In the genomic region with DNA sequence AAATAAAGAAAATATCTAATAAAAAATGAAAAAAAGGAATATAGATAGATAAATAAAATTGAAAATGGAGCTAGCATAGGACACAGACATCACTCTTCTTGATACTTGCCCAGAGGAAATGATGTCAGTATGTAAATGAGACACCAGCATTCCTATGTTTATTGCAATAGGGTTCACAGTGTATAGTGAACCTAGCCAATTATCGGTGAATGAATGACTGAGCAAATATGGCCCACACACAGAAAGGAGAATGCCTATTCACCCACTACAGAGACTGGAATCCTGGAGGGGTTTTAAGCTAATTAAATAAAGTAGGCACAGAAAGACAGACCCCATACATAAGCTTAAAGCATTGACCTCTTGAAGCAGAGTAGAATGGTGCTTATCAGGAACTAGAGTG, we compare ENCODE assay signal across 28 mouse cellular contexts.
"Had no signal": no experiment of that assay in that cellular context is flagged by ENCODE, and none has a peak within 500 bp of the region (broad histone marks: within the 10 kb centered on the region; RNA-seq: fewer than 3 reads in every experiment).

No protein-coding gene starts in this region.

- DNase-seq: gastrocnemius, postnatal 10 days; gastrocnemius, postnatal 25 days; heart, adult 18-20 months; heart, postnatal 10 days; heart, postnatal 4 days; kidney, adult 11 months; kidney, adult 2 months; kidney, adult 9 months; kidney, postnatal 14 days; kidney, postnatal 36 days; layer of hippocampus, adult 9-11 months; layer of hippocampus, postnatal 36 days; liver; liver, embryonic 13.5 days; liver, postnatal 0 days had no signal

- H3K4me1 ChIP-seq: heart, embryonic 10.5 days; heart, embryonic 12.5 days; hindbrain, embryonic 10.5 days; hindbrain, embryonic 12.5 days; kidney, embryonic 15.5 days; limb, embryonic 10.5 days; limb, embryonic 12.5 days; liver, embryonic 13.5 days; liver, embryonic 15.5 days had no signal

- H3K27me3 ChIP-seq: heart, embryonic 12.5 days; hindbrain, embryonic 12.5 days; kidney, embryonic 15.5 days; limb, embryonic 12.5 days; liver, embryonic 13.5 days; liver, embryonic 15.5 days had no signal

- H3K9ac ChIP-seq: heart, embryonic 12.5 days; hindbrain, embryonic 12.5 days; hindbrain, embryonic 14.5 days; kidney, embryonic 15.5 days; limb, embryonic 12.5 days; liver, embryonic 13.5 days; liver, embryonic 15.5 days; liver, postnatal 0 days had no signal

- H3K4me3 ChIP-seq: heart, embryonic 10.5 days; heart, embryonic 12.5 days; hindbrain, embryonic 10.5 days; hindbrain, embryonic 12.5 days; kidney, embryonic 15.5 days; limb, embryonic 10.5 days; limb, embryonic 12.5 days; liver, embryonic 13.5 days; liver, embryonic 15.5 days had no signal

- H3K36me3 ChIP-seq: heart, embryonic 10.5 days; heart, embryonic 12.5 days; hindbrain, embryonic 10.5 days; hindbrain, embryonic 12.5 days; kidney, embryonic 15.5 days; limb, embryonic 10.5 days; limb, embryonic 12.5 days; liver, embryonic 13.5 days; liver, embryonic 15.5 days had no signal

- ATAC-seq: hindbrain, embryonic 16.5 days; intestine, embryonic 16.5 days; liver, postnatal 0 days had no signal

- H3K9me3 ChIP-seq: heart, embryonic 10.5 days; heart, embryonic 12.5 days; hindbrain, embryonic 10.5 days; hindbrain, embryonic 12.5 days; kidney, embryonic 15.5 days; limb, embryonic 10.5 days; limb, embryonic 12.5 days; liver, embryonic 13.5 days; liver, embryonic 15.5 days had no signal

- H3K4me2 ChIP-seq: heart, embryonic 12.5 days; hindbrain, embryonic 12.5 days; hindbrain, embryonic 14.5 days; kidney, embryonic 15.5 days; limb, embryonic 12.5 days; liver, embryonic 11.5 days; liver, embryonic 13.5 days; liver, embryonic 15.5 days had no signal

- H3K27ac ChIP-seq: heart, embryonic 10.5 days; hindbrain, embryonic 10.5 days; hindbrain, embryonic 12.5 days; hindbrain, embryonic 14.5 days; kidney, embryonic 15.5 days; kidney, postnatal 0 days; limb, embryonic 10.5 days; limb, embryonic 12.5 days; liver, embryonic 13.5 days; liver, embryonic 15.5 days had no signal
